In genomic region chr2:125292616-125293015, GRCm38 (mm10) we compare ENCODE assay signal across 23 mouse cellular contexts. TPM values are rescaled to one million over a fixed set of nuclear protein-coding genes. Genes with fewer than 3 reads are reported as not detected.
DNase-seq lines count a peak whose midpoint lies in the region; ATAC-seq and TF ChIP-seq lines count a peak whose summit lies in the region.
"Had no signal": no experiment of that assay in that cellular context is flagged by ENCODE, and none has a peak within 500 bp of the region (broad histone marks: within the 10 kb centered on the region; RNA-seq: fewer than 3 reads in every experiment).

No protein-coding gene starts in this region.

- H3K9me3 ChIP-seq in embryonic facial prominence, embryonic 14.5 days (ENCODE audit: control insufficient read depth, low read length), result no peaks in the 10 kb centered on the region
- no peaks in the 10 kb centered on the region for H3K9me3 ChIP-seq in embryonic facial prominence, embryonic 10.5 days
- H3K9me3 ChIP-seq in limb, embryonic 14.5 days (ENCODE audit: control insufficient read depth, low read length), result no peaks in the 10 kb centered on the region
- no peaks in the 10 kb centered on the region for H3K9me3 ChIP-seq in limb, embryonic 10.5 days (replicated peaks)
- H3K9me3 ChIP-seq: embryonic facial prominence, embryonic 13.5 days; forebrain, embryonic 10.5 days; forebrain, embryonic 13.5 days; forebrain, embryonic 15.5 days had no signal

- no peak overlapping the region for H3K9ac ChIP-seq in embryonic facial prominence, embryonic 14.5 days (ENCODE audit: low read depth, low read length)
- no peak overlapping the region for H3K9ac ChIP-seq in limb, embryonic 14.5 days (ENCODE audit: low read depth, low read length, severe bottlenecking)
- H3K9ac ChIP-seq: embryonic facial prominence, embryonic 13.5 days; forebrain, embryonic 13.5 days; forebrain, embryonic 15.5 days; forebrain, postnatal 0 days had no signal

- no peaks in the 10 kb centered on the region for H3K4me1 ChIP-seq in embryonic facial prominence, embryonic 14.5 days (ENCODE audit: control insufficient read depth, insufficient read depth, low read length)
- peaks cover 4% of the 10 kb centered on the region for H3K4me1 ChIP-seq in embryonic facial prominence, embryonic 10.5 days
- H3K4me1 ChIP-seq in limb, embryonic 14.5 days (ENCODE audit: control insufficient read depth, insufficient read depth, low read length), result peaks cover 15% of the 10 kb centered on the region
- 0 out of 2 replicates have a peak, but pooled peaks cover 1% of the 10 kb centered on the region for H3K4me1 ChIP-seq in limb, embryonic 10.5 days
- peaks cover 22% of the 10 kb centered on the region for H3K4me1 ChIP-seq in embryonic fibroblast, embryonic 13.5 days (ENCODE audit: control insufficient read depth, insufficient read depth, low read length)
- H3K4me1 ChIP-seq: forebrain, embryonic 10.5 days; forebrain, embryonic 13.5 days; forebrain, embryonic 15.5 days had no signal

- ATAC-seq in embryonic facial prominence, embryonic 14.5 days (ENCODE audit: low read depth), result no peak
- ATAC-seq in limb, embryonic 14.5 days (ENCODE audit: low FRiP score, low read depth), result no peak
- ATAC-seq: activated CD4-positive, CD25-positive, alpha-beta regulatory T cell, adult 4 months; forebrain, embryonic 13.5 days; forebrain, embryonic 15.5 days; forebrain, postnatal 0 days; Patski had no signal

- H3K4me3 ChIP-seq in embryonic facial prominence, embryonic 14.5 days (ENCODE audit: low read depth, low read length), result no peak overlapping the region
- H3K4me3 ChIP-seq in embryonic facial prominence, embryonic 10.5 days, result no peak overlapping the region
- H3K4me3 ChIP-seq in limb, embryonic 14.5 days (replicated peaks; ENCODE audit: low read length), result no peak overlapping the region
- H3K4me3 ChIP-seq in limb, embryonic 10.5 days, result no peak overlapping the region
- H3K4me3 ChIP-seq in embryonic fibroblast, embryonic 13.5 days (ENCODE audit: insufficient read depth, low read length), result no peak overlapping the region
- H3K4me3 ChIP-seq: embryonic facial prominence, embryonic 13.5 days; erythroblast, embryonic 14.5 days; forebrain, embryonic 10.5 days; forebrain, embryonic 13.5 days; forebrain, embryonic 15.5 days had no signal

- H3K27ac ChIP-seq in embryonic facial prominence, embryonic 14.5 days (replicated peaks; ENCODE audit: low read depth, low read length), result no peak overlapping the region
- no peak overlapping the region for H3K27ac ChIP-seq in embryonic facial prominence, embryonic 10.5 days (replicated peaks)
- no peak overlapping the region for H3K27ac ChIP-seq in limb, embryonic 14.5 days (replicated peaks; ENCODE audit: low read depth, low read length)
- no peak overlapping the region for H3K27ac ChIP-seq in limb, embryonic 10.5 days
- peak overlapping the region; percentile 99 for H3K27ac ChIP-seq in embryonic fibroblast, embryonic 13.5 days (ENCODE audit: insufficient read depth, low read length)
- H3K27ac ChIP-seq: embryonic facial prominence, embryonic 13.5 days; forebrain, embryonic 10.5 days; forebrain, embryonic 13.5 days; forebrain, embryonic 15.5 days had no signal

- DNase-seq in embryonic facial prominence, embryonic 14.5 days (ENCODE audit: low spot score), result peak; percentile 46
- DNase-seq in embryonic facial prominence, embryonic 10.5 days (ENCODE audit: low spot score), result no peak
- DNase-seq in limb, embryonic 14.5 days (ENCODE audit: low spot score), result peak; percentile 38
- no peak for DNase-seq in limb, embryonic 10.5 days (ENCODE audit: low spot score)
- DNase-seq in 3T3-L1 (ENCODE audit: low read depth, low spot score), result peak; percentile 95
- no peak for DNase-seq in retina, embryonic 14.5 days (ENCODE audit: low spot score)
- DNase-seq: adrenal gland, adult 8-10 months; adrenal gland, postnatal 14 days; adrenal gland, postnatal 36 days; cerebellum, adult 11-12 months; cerebellum, adult 2 months; cerebellum, adult 9-10 months; cerebellum, postnatal 10 days; cerebellum, postnatal 25 days; forebrain, postnatal 0 days had no signal

- H3K4me2 ChIP-seq in embryonic facial prominence, embryonic 14.5 days (ENCODE audit: low read depth, low read length), result no peak overlapping the region
- no peak overlapping the region for H3K4me2 ChIP-seq in limb, embryonic 14.5 days (replicated peaks; ENCODE audit: low read depth, low read length, severe bottlenecking)
- H3K4me2 ChIP-seq: embryonic facial prominence, embryonic 13.5 days; forebrain, embryonic 13.5 days; forebrain, embryonic 15.5 days had no signal

- TF ChIP-seq CTCF in embryonic fibroblast, embryonic 13.5 days (IDR thresholded peaks at IDR 0.05; ENCODE audit: borderline replicate concordance, insufficient read depth, low read length), result no peak

- 66% methylated on average over 7 of the region's 7 CpGs for WGBS in embryonic facial prominence, embryonic 14.5 days
- WGBS in embryonic facial prominence, embryonic 10.5 days, result 82% methylated on average over 7 of the region's 7 CpGs
- 70% methylated on average over 7 of the region's 7 CpGs for WGBS in limb, embryonic 14.5 days
- 75% methylated on average over 7 of the region's 7 CpGs for WGBS in limb, embryonic 10.5 days

- H3K27me3 ChIP-seq in embryonic facial prominence, embryonic 14.5 days (replicated peaks; ENCODE audit: control insufficient read depth, insufficient read depth, low read length), result no peaks in the 10 kb centered on the region
- no peaks in the 10 kb centered on the region for H3K27me3 ChIP-seq in embryonic facial prominence, embryonic 10.5 days (replicated peaks; ENCODE audit: low read depth, poor library complexity, severe bottlenecking)
- no peaks in the 10 kb centered on the region for H3K27me3 ChIP-seq in limb, embryonic 14.5 days (ENCODE audit: control insufficient read depth, insufficient read depth, low read length)
- no peaks in the 10 kb centered on the region for H3K27me3 ChIP-seq in limb, embryonic 10.5 days (ENCODE audit: low read depth, poor library complexity, severe bottlenecking)
- H3K27me3 ChIP-seq: embryonic facial prominence, embryonic 13.5 days; forebrain, embryonic 13.5 days; forebrain, embryonic 15.5 days; Patski had no signal

- no peak for TF ChIP-seq POLR2A in limb, embryonic 14.5 days (IDR thresholded peaks at IDR 0.05; ENCODE audit: borderline replicate concordance, extremely low read depth, insufficient read depth, insufficient read length)
- TF ChIP-seq POLR2A in embryonic fibroblast, embryonic 13.5 days (IDR thresholded peaks at IDR 0.05; ENCODE audit: low read depth, low read length), result no peak

- H3K36me3 ChIP-seq in embryonic facial prominence, embryonic 14.5 days (ENCODE audit: control insufficient read depth, insufficient read depth, low read length), result no peaks in the 10 kb centered on the region
- H3K36me3 ChIP-seq in embryonic facial prominence, embryonic 10.5 days (replicated peaks), result no peaks in the 10 kb centered on the region
- no peaks in the 10 kb centered on the region for H3K36me3 ChIP-seq in limb, embryonic 14.5 days (ENCODE audit: control insufficient read depth, insufficient read depth, low read length)
- H3K36me3 ChIP-seq in limb, embryonic 10.5 days, result no peaks in the 10 kb centered on the region
- H3K36me3 ChIP-seq: embryonic facial prominence, embryonic 13.5 days; forebrain, embryonic 10.5 days; forebrain, embryonic 15.5 days had no signal

RNA-seq across cellular contexts. Expression of gene Dut, which starts 45.6 kb away (rescaled TPM):
- polyA plus RNA-seq in embryonic facial prominence, embryonic 14.5 days (2014; fragmentation: Nextera tagmentation; extraction: Ambion mirVana), result 119 and 124 TPM in 2 replicates
- polyA plus RNA-seq in embryonic facial prominence, embryonic 10.5 days (2016; fragmentation: Nextera tagmentation; extraction: Ambion mirVana), result 265 and 285 TPM in 2 replicates
- polyA plus RNA-seq in limb, embryonic 14.5 days (2012; rRNA removed), result 74.7 and 101 TPM in 2 replicates
- 126 and 129 TPM in 2 replicates for polyA plus RNA-seq in limb, embryonic 14.5 days (2014; fragmentation: Nextera tagmentation; extraction: Ambion mirVana)
- polyA plus RNA-seq in limb, embryonic 10.5 days (2016; fragmentation: Nextera tagmentation; extraction: Ambion mirVana), result 257 and 309 TPM in 2 replicates
- 58.6 and 66.6 TPM in 2 replicates for polyA plus RNA-seq in embryonic fibroblast, embryonic 13.5 days (2011; ENCODE audit: insufficient read length, low read depth, missing spikeins)

Comparison
In these comparisons a context has a peak if more than half of its experiments do, and no peak if none do; other contexts are left out.
1. DNase-seq: peak in embryonic facial prominence, embryonic 14.5 days (single experiment), limb, embryonic 14.5 days (single experiment) and 3T3-L1 (single experiment); none in embryonic facial prominence, embryonic 10.5 days (single experiment), limb, embryonic 10.5 days (single experiment) and retina, embryonic 14.5 days (single experiment).